Mouse (Mus musculus) inflammation-experienced regulatory T-cells, adult 16 weeks (primary cell): Measurements from ENCODE around the gene Pip4p1. TPM values are rescaled to one million over a fixed set of nuclear protein-coding genes. Genes with fewer than 3 reads are reported as not detected.

Experiments used
- polyA plus RNA-seq: library from polyadenylated mRNA; unstranded; fragments of 100-300 nt; shearing (Covaris generic); gene quantifications from one replicate; pipeline ENCODE4 v1.2.1, GENCODE M21; 2017

Pip4p1 gene
- polyA plus RNA-seq, result 17.4 TPM

GRCm38 (mm10) chr14:50930754-50931492, at the start of gene Pip4p1, which contains the start of gene Pnp:
TSS of gene Pip4p1 (minus strand) at chr14:50930856.
TSS of gene Pnp (plus strand) at chr14:50931082.

GRCm38 (mm10) chr14:50955942-50956508, 25.4 kb upstream of the Pip4p1 start, which contains the start of gene Pnp2:
TSS of gene Pnp2 (plus strand) at chr14:50955992.

GRCm38 (mm10) chr14:50943932-50944667, 13.4 kb upstream of the Pip4p1 start, which contains the start of gene Gm49342:
TSS of gene Gm49342 (plus strand) at chr14:50944517.

GRCm38 (mm10) chr14:50924281-50925064, 6.2 kb downstream of the Pip4p1 start, which contains the start of the genes Osgep and Apex1:
TSS of gene Osgep (minus strand) at chr14:50924893.
TSS of gene Apex1 (plus strand) at chr14:50924968.

GRCm38 (mm10) chr14:50897374-50897765, 33.3 kb downstream of the Pip4p1 start, which contains the start of gene Klhl33:
TSS of gene Klhl33 (minus strand) at chr14:50897507.

Other genes with a start within 250 kb of the Pip4p1 start
- gene Olfr747, start 237.7 kb downstream of the Pip4p1 start, polyA plus RNA-seq, result not detected
- gene Olfr748, start 223.5 kb downstream of the Pip4p1 start, polyA plus RNA-seq, result not detected
- gene Olfr749, start 185.8 kb downstream of the Pip4p1 start, polyA plus RNA-seq, result not detected
- 141 TPM for gene Ttc5, start 145.3 kb downstream of the Pip4p1 start, polyA plus RNA-seq
- gene Ccnb1ip1, start 123.1 kb downstream of the Pip4p1 start, polyA plus RNA-seq, result not detected
- 77.0 TPM for gene Parp2, start 123.0 kb downstream of the Pip4p1 start, polyA plus RNA-seq
- gene Tep1, start 60.3 kb downstream of the Pip4p1 start, polyA plus RNA-seq, result 26.3 TPM
- gene Klhl33, start 33.3 kb downstream of the Pip4p1 start, polyA plus RNA-seq, result not detected
- gene Osgep, start 6.0 kb downstream of the Pip4p1 start, polyA plus RNA-seq, result 123 TPM
- gene Apex1, start 5.9 kb downstream of the Pip4p1 start, polyA plus RNA-seq, result 66.0 TPM
- gene Pnp, start 226 bp upstream of the Pip4p1 start, polyA plus RNA-seq, result 72.3 TPM
- gene Gm49342, start 13.7 kb upstream of the Pip4p1 start, polyA plus RNA-seq, result not detected
- 0.77 TPM for gene Pnp2, start 25.1 kb upstream of the Pip4p1 start, polyA plus RNA-seq
- not detected for gene Rnase10, start 76.9 kb upstream of the Pip4p1 start, polyA plus RNA-seq
- gene Rnase9, start 111.0 kb upstream of the Pip4p1 start, polyA plus RNA-seq, result not detected
- gene Rnase11, start 119.3 kb upstream of the Pip4p1 start, polyA plus RNA-seq, result not detected
- not detected for gene Rnase12, start 126.8 kb upstream of the Pip4p1 start, polyA plus RNA-seq
- gene Olfr750, start 143.6 kb upstream of the Pip4p1 start, polyA plus RNA-seq, result 0.16 TPM
- gene Rnase4, start 160.2 kb upstream of the Pip4p1 start, polyA plus RNA-seq, result 23.0 TPM
- gene Ang, start 160.3 kb upstream of the Pip4p1 start, polyA plus RNA-seq, result 5.2 TPM
- gene Eddm3b, start 183.6 kb upstream of the Pip4p1 start, polyA plus RNA-seq, result not detected
- 2.7 TPM for gene Rnase6, start 193.1 kb upstream of the Pip4p1 start, polyA plus RNA-seq
- gene Rnase1, start 215.9 kb upstream of the Pip4p1 start, polyA plus RNA-seq, result not detected
- gene Rnase2b, start 231.4 kb upstream of the Pip4p1 start, polyA plus RNA-seq, result not detected